Mouse (Mus musculus) thymus, adult 2 months (tissue): ENCODE measurements at regions not wholly inside any gene's neighbourhood (a gene's known extent, or its start where the extent isn't known, plus 50 kb on each side); places are given as distances from the start of the nearest gene placed in this dataset.

Source experiments
- DNase-seq: peaks from one replicate; pipeline ENCODE4 v3.0.0; 2021
- H3K27ac ChIP-seq: fragments of 200-500 bp; 2 replicates; pipeline ENCODE4 v1.5.1; 2012; ENCODE audit warnings: low read length, control low read depth; ENCODE audit not compliant: control insufficient read depth, insufficient read depth
- H3K27me3 ChIP-seq: fragments of 200-500 bp; 2 replicates; pipeline ENCODE4 v1.6.1; 2012; ENCODE audit warnings: mild to moderate bottlenecking, low read length, moderate library complexity, mixed read lengths; ENCODE audit not compliant: control insufficient read depth, insufficient read depth
- H3K36me3 ChIP-seq: fragments of 200-500 bp; 2 replicates; pipeline ENCODE4 v1.6.1; 2012; ENCODE audit warnings: mild to moderate bottlenecking, low read length, moderate library complexity; ENCODE audit not compliant: control insufficient read depth, insufficient read depth
- H3K4me1 ChIP-seq: fragments of 200-500 bp; replicated peaks from 2 replicates; pipeline ENCODE4 v1.6.1; 2012; ENCODE audit warnings: low read length; ENCODE audit not compliant: control insufficient read depth, insufficient read depth
- H3K4me3 ChIP-seq: fragments of 200-500 bp; 2 replicates; pipeline ENCODE4 v1.5.1; 2012; ENCODE audit warnings: mild to moderate bottlenecking, low read length, control low read depth, moderate library complexity; ENCODE audit not compliant: control insufficient read depth, insufficient read depth
- CTCF ChIP-seq: fragments of 200-500 bp; IDR thresholded peaks from 2 replicates; pipeline ENCODE4 v1.5.1; 2012; ENCODE audit warnings: mild to moderate bottlenecking, control low read depth, low read length, moderate library complexity, borderline replicate concordance; ENCODE audit not compliant: control insufficient read depth, poor library complexity, insufficient read depth; ENCODE audit errors: extremely low read depth
- POLR2A ChIP-seq: fragments of 200-500 bp; IDR thresholded peaks from 2 replicates; pipeline ENCODE4 v1.6.1; 2012; ENCODE audit warnings: mild to moderate bottlenecking, low read length, control low read depth, moderate library complexity; ENCODE audit not compliant: control insufficient read depth, poor library complexity, insufficient read depth; ENCODE audit errors: extremely low read depth
- WGBS: fragments of 180-500 bp; shearing (Covaris S2); methylation state at CpG from one replicate; pipeline ENCODE4 v1.1.7; 2018; 5-methylcytosine and 5-hydroxymethylcytosine counted together

- WGBS: 84% methylated on average over 6 of the region's 6 CpGs
- Histone ChIP-seq H3K4me1 (no peaks in the 10 kb centered on the region), H3K36me3 (no peaks in the 10 kb centered on the region), H3K27ac (no peak overlapping the region), H3K4me3 (no peak overlapping the region), H3K27me3 (no peaks in the 10 kb centered on the region)
- TF ChIP-seq CTCF (no peak), POLR2A (no peak)
- DNase-seq: no peak
These were observed 178.7 kb upstream of the Gas1 start for GRCm38 (mm10) chr13:60355707-60356490.

GRCm38 (mm10) chr13:60358408-60359060, 181.4 kb upstream of the Gas1 start:
- H3K36me3 ChIP-seq: no peaks in the 10 kb centered on the region
- H3K27ac ChIP-seq: no peak overlapping the region
- no peak overlapping the region for H3K4me3 ChIP-seq
- TF ChIP-seq CTCF (no peak), POLR2A (no peak)
- H3K27me3 ChIP-seq: no peaks in the 10 kb centered on the region
- WGBS: 90% methylated on average over 7 of the region's 7 CpGs
- DNase-seq: no peak
- H3K4me1 ChIP-seq: no peaks in the 10 kb centered on the region

GRCm38 (mm10) chr13:60364778-60365672, 187.9 kb upstream of the Gas1 start:
- no peak for DNase-seq
- WGBS: 75% methylated on average over 13 of the region's 13 CpGs
- no peak overlapping the region for H3K4me3 ChIP-seq
- H3K4me1 ChIP-seq: no peaks in the 10 kb centered on the region
- no peaks in the 10 kb centered on the region for H3K36me3 ChIP-seq
- no peak overlapping the region for H3K27ac ChIP-seq
- no peaks in the 10 kb centered on the region for H3K27me3 ChIP-seq
- no peak for TF ChIP-seq CTCF
- no peak for TF ChIP-seq POLR2A

GRCm38 (mm10) chr13:60369216-60369615, 192.1 kb upstream of the Gas1 start:
- DNase-seq: no peak
- Histone ChIP-seq H3K4me3 (no peak overlapping the region), H3K36me3 (no peaks in the 10 kb centered on the region), H3K4me1 (no peaks in the 10 kb centered on the region), H3K27ac (no peak overlapping the region), H3K27me3 (no peaks in the 10 kb centered on the region)
- 88% methylated on average over 4 of the region's 4 CpGs for WGBS
- TF ChIP-seq CTCF: no peak
- TF ChIP-seq POLR2A: no peak

- H3K36me3 ChIP-seq: no peaks in the 10 kb centered on the region
- no peak overlapping the region for H3K4me3 ChIP-seq
- 92% methylated on average over 2 of the region's 2 CpGs for WGBS
- no peak for DNase-seq
- TF ChIP-seq POLR2A: no peak
- TF ChIP-seq CTCF: no peak
- H3K4me1 ChIP-seq: no peaks in the 10 kb centered on the region
- no peaks in the 10 kb centered on the region for H3K27me3 ChIP-seq
- H3K27ac ChIP-seq: no peak overlapping the region
These were observed 194.5 kb upstream of the Gas1 start for GRCm38 (mm10) chr13:60371656-60372055.

GRCm38 (mm10) chr13:60376705-60377104, 199.5 kb upstream of the Gas1 start:
- H3K27me3 ChIP-seq: no peaks in the 10 kb centered on the region
- no peak overlapping the region for H3K27ac ChIP-seq
- H3K4me1 ChIP-seq: no peaks in the 10 kb centered on the region
- H3K4me3 ChIP-seq: no peak overlapping the region
- WGBS: 95% methylated on average over 2 of the region's 2 CpGs
- no peak for DNase-seq
- TF ChIP-seq POLR2A: no peak
- no peak for TF ChIP-seq CTCF
- no peaks in the 10 kb centered on the region for H3K36me3 ChIP-seq
